Mouse (Mus musculus): ENCODE data around the gene Sptbn4. TPM values are rescaled to one million over a fixed set of nuclear protein-coding genes. Genes with fewer than 3 reads are reported as not detected.

The Sptbn4 gene
- polyA plus RNA-seq, 1 experiment from 2014 or later = 0.40 TPM

DNA sequence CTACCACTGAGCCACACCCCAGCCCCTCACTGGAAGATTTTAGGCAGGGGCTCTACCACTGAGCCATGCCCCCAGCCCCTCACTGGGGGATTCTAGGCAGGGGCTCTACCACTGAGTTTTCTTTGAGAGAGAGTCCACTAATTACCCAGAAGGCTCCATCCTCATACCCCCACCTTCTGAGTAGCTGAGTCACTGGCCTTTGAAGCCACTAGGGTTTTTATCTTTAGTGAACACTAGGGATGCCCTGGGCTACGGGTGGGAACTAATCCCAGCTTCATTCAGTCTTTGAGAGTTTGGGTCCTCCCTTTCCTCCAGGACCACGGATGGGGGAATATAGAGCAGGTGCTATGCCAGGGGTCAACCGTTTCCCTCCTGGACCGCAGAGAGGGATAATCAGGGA is 11.1 kb upstream of the Sptbn4 start:
- WGBS = 88% methylated on average over 4 of the region's 4 CpGs
- Histone ChIP-seq H3K9ac (replicated peaks; ENCODE audit: low read length) (no peak overlapping the region), H3K4me1 (ENCODE audit: insufficient read depth, low read length) (no peaks in the 10 kb centered on the region), H3K27ac (ENCODE audit: low read length) (no peak overlapping the region), H3K4me3 (ENCODE audit: low read length) (no peak overlapping the region), H3K36me3 (ENCODE audit: insufficient read depth, low read length) (no peaks in the 10 kb centered on the region), H3K9me3 (ENCODE audit: low read length) (no peaks in the 10 kb centered on the region), H3K4me2 (replicated peaks; ENCODE audit: low read depth, low read length) (no peak overlapping the region), H3K27me3 (ENCODE audit: insufficient read depth, low read length) (no peaks in the 10 kb centered on the region)
- no peak for ATAC-seq (ENCODE audit: low FRiP score, low TSS enrichment)

DNA sequence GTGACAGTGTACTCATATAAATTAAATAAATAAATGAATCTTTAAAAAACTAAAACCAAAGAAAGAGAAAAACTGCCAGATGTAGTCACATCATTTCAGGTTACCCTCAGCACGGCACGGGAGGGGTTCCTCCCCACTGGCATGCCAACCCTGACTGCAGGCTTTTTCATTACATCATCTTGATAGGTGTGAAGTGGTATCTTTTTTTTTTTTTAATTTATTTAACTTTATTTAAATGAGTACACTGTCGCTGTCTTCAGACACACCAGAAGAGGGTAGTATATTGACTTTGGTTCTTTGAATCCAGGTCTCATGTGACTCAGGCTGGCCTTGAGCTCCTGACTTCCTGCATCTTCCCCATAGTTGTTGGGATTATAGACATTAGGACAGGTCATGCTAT is 7.8 kb upstream of the Sptbn4 start:
- H3K4me3 ChIP-seq (ENCODE audit: low read length) = no peak overlapping the region
- H3K36me3 ChIP-seq (ENCODE audit: insufficient read depth, low read length) = no peaks in the 10 kb centered on the region
- no peak overlapping the region for H3K4me2 ChIP-seq (replicated peaks; ENCODE audit: low read depth, low read length)
- H3K9ac ChIP-seq (replicated peaks; ENCODE audit: low read length) = no peak overlapping the region
- H3K9me3 ChIP-seq (ENCODE audit: low read length) = no peaks in the 10 kb centered on the region
- no peak for ATAC-seq (ENCODE audit: low FRiP score, low TSS enrichment)
- H3K4me1 ChIP-seq (ENCODE audit: insufficient read depth, low read length) = no peaks in the 10 kb centered on the region
- no peaks in the 10 kb centered on the region for H3K27me3 ChIP-seq (ENCODE audit: insufficient read depth, low read length)
- WGBS = 89% methylated on average over 3 of the region's 3 CpGs
- H3K27ac ChIP-seq (ENCODE audit: low read length) = no peak overlapping the region

DNA sequence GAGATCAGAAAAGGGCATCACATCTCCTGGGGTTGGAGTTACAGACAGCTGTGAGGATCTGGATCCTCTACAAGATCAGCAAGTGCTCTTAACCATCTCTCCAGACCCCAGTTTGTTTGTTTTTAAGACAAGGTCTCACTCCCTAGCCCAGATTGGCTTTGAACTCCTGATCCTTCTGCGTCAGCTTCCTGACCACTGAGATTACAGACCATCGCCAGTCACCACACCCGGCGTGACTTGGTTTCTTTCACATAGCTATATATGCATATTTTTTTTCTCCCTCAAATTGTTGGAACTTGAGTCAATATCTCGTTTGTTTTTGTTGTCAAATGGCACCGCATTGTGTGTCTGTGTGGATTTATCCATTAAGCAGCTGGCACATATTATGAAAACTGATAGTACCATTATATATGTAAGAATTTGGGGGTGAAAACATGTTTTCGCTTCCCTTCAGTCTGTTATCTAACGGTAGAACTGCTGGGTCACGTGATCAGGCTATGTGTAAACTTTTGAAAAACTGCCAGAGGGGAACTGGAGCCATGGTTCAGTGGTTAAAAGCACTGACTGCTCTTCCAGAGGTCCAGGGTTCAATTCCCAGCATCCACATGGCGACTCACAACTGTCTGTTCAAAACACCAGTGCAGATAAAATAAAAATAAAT is 7.1 kb upstream of the Sptbn4 start:
- Histone ChIP-seq H3K4me2 (replicated peaks; ENCODE audit: low read depth, low read length) (no peak overlapping the region), H3K4me3 (ENCODE audit: low read length) (no peak overlapping the region), H3K4me1 (ENCODE audit: insufficient read depth, low read length) (no peaks in the 10 kb centered on the region), H3K9me3 (ENCODE audit: low read length) (no peaks in the 10 kb centered on the region), H3K36me3 (ENCODE audit: insufficient read depth, low read length) (no peaks in the 10 kb centered on the region), H3K9ac (replicated peaks; ENCODE audit: low read length) (no peak overlapping the region), H3K27me3 (ENCODE audit: insufficient read depth, low read length) (no peaks in the 10 kb centered on the region), H3K27ac (ENCODE audit: low read length) (no peak overlapping the region)
- WGBS = 67% methylated on average over 10 of the region's 10 CpGs
- no peak for ATAC-seq (ENCODE audit: low FRiP score, low TSS enrichment)

DNA sequence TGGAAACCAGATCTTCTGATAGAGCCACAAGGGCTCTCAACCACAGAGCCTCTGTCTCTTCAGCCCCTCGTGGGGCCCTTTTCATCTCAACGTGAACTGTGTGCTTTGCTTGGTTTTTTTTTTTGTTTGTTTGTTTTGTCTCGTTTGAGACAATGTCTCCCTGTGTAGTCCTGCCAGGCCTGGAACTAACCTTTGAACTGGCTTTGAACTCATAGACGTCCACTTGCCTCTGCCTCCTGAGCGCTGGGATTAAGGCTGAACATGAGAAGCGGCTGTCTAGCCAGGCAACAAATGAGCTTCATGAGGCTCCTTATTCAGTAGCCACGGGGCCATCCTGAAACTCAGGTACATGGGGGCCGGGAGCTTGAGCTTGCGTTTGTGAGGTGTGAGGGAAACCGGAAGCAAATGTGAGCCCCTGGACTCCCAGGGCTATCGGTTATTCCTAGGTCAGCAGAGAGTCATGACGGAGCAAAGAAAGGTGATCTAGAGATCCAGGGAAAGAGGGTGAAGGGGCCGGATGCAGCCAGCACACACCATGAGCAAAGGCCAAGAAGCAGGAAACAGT is 4.8 kb upstream of the Sptbn4 start:
- Histone ChIP-seq H3K36me3 (ENCODE audit: insufficient read depth, low read length) (no peaks in the 10 kb centered on the region), H3K27ac (ENCODE audit: low read length) (no peak overlapping the region), H3K9me3 (ENCODE audit: low read length) (no peaks in the 10 kb centered on the region), H3K4me3 (ENCODE audit: low read length) (no peak overlapping the region), H3K27me3 (ENCODE audit: insufficient read depth, low read length) (no peaks in the 10 kb centered on the region), H3K4me2 (replicated peaks; ENCODE audit: low read depth, low read length) (no peak overlapping the region), H3K9ac (replicated peaks; ENCODE audit: low read length) (no peak overlapping the region), H3K4me1 (ENCODE audit: insufficient read depth, low read length) (peaks cover 6% of the 10 kb centered on the region; the same call in 1 of the 2 replicates)
- no peak for ATAC-seq (ENCODE audit: low FRiP score, low TSS enrichment)
- WGBS = 55% methylated on average over 13 of the region's 13 CpGs

DNA sequence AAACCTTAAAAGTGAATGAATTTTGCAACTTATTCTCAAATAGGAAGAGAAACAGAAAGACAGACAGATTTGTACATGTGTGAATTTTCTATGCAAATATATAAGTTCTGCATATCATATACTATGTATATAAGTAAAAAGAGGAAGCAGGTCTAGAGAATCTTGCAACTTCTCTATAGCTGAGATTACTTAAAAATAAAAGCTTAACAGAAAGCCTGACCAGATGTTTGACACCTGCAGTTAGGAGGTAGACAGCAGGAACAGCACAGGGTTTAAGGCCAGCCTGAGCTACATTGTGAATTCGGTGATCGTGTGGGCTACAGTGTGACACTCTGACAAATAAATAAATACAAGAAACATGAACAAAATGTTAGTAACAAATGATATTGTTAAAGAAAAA is 3.9 kb upstream of the Sptbn4 start:
- H3K36me3 ChIP-seq (ENCODE audit: insufficient read depth, low read length) = no peaks in the 10 kb centered on the region
- 96% methylated on average over 2 of the region's 2 CpGs for WGBS

DNA sequence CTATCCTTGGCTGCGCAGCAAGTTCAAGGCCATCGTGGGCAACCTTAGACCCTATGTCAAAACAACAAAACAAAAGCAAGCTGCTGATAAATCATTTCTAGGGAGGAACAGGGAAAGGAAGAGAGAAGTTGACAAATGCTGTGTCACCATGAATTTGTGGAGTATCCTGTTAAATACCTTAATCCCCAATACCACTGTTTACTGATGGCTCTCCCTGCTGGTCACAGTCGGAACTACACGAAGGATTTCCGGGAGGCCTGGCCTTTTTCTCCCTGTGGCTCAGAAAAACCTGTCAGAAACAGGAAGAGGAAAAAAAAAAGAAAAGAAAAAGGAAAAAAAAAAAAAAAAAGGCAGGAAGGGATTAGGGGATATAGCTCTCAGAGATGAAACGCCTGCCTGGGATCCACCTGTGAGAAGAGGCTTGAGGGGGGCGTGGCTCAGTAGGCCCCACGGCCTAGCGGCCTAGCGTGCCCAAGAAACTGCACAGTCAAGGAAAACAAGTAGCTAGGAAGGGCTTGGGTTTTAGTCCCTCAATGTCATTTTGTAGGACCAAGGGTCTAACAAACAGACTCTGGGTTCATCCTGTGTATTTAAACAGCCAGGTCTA is 1.9 kb upstream of the Sptbn4 start:
- no peaks in the 10 kb centered on the region for H3K9me3 ChIP-seq (ENCODE audit: low read length)
- H3K4me3 ChIP-seq (ENCODE audit: low read length) = no peak overlapping the region
- H3K4me1 ChIP-seq (ENCODE audit: insufficient read depth, low read length) = peaks cover 14% of the 10 kb centered on the region
- no peak overlapping the region for H3K9ac ChIP-seq (replicated peaks; ENCODE audit: low read length)
- no peak overlapping the region for H3K4me2 ChIP-seq (replicated peaks; ENCODE audit: low read depth, low read length)
- no peaks in the 10 kb centered on the region for H3K36me3 ChIP-seq (ENCODE audit: insufficient read depth, low read length)
- peaks cover 17% of the 10 kb centered on the region for H3K27me3 ChIP-seq (ENCODE audit: insufficient read depth, low read length)
- ATAC-seq (ENCODE audit: low FRiP score, low TSS enrichment) = no peak
- no peak overlapping the region for H3K27ac ChIP-seq (ENCODE audit: low read length)
- WGBS = 57% methylated on average over 10 of the region's 10 CpGs

More for the DNA sequence above, 3.9 kb upstream of the Sptbn4 start:
- no peaks in the 10 kb centered on the region for H3K9me3 ChIP-seq (ENCODE audit: low read length)
- ATAC-seq (ENCODE audit: low FRiP score, low TSS enrichment) = no peak
- peaks cover 5% of the 10 kb centered on the region for H3K27me3 ChIP-seq (ENCODE audit: insufficient read depth, low read length)
- H3K4me3 ChIP-seq (ENCODE audit: low read length) = no peak overlapping the region
- H3K27ac ChIP-seq (ENCODE audit: low read length) = no peak overlapping the region
- peaks cover 14% of the 10 kb centered on the region for H3K4me1 ChIP-seq (ENCODE audit: insufficient read depth, low read length)
- H3K9ac ChIP-seq (replicated peaks; ENCODE audit: low read length) = no peak overlapping the region
- H3K4me2 ChIP-seq (replicated peaks; ENCODE audit: low read depth, low read length) = no peak overlapping the region

DNA sequence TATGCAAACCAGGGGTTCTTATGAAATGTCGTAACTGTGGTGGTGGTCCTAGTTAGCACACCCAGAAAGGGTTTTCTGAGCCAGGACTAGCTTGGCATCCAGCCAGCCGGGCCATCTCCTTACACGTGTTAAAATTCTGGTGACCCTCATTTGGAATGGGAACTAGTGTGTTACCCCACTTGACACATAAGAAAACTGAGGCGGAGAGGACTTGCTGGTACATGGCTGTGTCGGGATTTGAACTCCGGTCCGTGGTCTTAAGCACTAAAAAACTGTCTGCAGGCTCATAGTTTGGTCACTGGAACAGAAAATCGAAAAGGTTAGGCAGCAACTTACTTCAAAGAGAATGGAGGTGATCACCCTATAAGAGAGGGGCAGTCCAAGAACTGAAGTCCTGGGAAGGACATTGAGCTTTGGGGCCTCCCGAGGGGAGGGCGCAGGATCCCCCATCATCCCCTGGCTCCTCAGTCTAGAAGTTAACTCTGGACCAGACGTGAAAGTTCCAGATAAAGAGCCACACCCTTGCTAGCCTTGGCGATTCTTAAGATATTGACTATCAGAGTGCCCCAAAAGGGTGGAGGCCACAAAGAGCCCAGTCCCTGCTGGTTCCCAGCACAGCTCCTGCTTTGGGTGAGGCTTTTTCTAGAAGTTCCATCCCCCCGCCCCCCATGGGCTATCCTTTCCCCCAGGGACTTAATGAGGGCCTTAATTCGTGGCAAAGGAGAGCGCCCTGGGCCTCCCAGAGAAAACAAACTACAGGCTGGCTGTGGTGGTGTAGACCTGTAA is 1.1 kb upstream of the Sptbn4 start:
- no peaks in the 10 kb centered on the region for H3K9me3 ChIP-seq (ENCODE audit: low read length)
- H3K27me3 ChIP-seq (ENCODE audit: insufficient read depth, low read length) = peaks cover 17% of the 10 kb centered on the region
- H3K4me3 ChIP-seq (ENCODE audit: low read length) = peak overlapping the region; percentile 65
- H3K9ac ChIP-seq (replicated peaks; ENCODE audit: low read length) = peak overlapping the region; percentile 74
- H3K4me2 ChIP-seq (replicated peaks; ENCODE audit: low read depth, low read length) = peak overlapping the region; percentile 95
- H3K27ac ChIP-seq (ENCODE audit: low read length) = no peak overlapping the region
- WGBS = 56% methylated on average over 15 of the region's 15 CpGs
- no peaks in the 10 kb centered on the region for H3K36me3 ChIP-seq (ENCODE audit: insufficient read depth, low read length)
- no peak for ATAC-seq (ENCODE audit: low FRiP score, low TSS enrichment)
- peaks cover 14% of the 10 kb centered on the region for H3K4me1 ChIP-seq (ENCODE audit: insufficient read depth, low read length)

DNA sequence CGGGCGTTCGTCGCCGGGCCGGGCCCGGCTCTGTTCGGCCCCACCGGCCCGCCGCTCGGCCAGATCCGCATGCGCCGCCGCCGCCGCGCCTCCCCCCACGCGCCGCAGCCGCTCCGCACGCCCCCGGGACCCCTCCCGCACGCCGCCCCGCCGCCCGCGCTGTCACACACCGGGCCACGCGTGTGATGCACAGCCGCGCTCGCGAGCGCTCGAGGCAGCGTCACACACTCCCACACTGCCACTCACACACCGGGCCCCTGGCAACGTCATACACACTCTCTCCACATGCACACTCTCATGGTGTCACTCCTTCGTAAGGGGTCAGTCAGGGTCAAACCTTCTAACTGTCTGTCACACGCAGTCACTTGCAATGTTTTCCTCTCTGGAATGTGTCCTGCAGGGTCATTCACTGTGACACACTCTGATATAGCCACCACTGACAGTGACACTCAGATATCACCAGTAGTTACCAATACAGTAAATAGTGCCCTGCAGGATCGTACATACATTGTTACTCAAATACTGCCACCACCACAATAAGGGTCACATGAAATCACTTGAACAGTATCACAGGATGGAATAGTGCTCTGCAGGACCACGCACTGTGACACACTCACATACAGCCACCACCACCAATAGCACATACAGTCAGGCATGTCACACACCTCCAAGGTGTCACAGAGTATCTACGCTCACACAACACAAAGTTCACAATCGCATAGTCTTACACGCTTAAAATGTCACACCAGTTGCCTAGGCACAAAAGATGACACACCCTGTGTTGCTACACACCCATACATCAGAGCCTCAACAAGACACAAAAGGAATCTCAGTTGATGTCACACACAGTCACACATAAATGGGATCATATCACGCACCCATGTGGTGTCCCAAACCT is 716 bp downstream of the Sptbn4 start:
- ATAC-seq (ENCODE audit: low FRiP score, low TSS enrichment) = peak; percentile 30
- peak overlapping the region; percentile 88 for H3K4me2 ChIP-seq (replicated peaks; ENCODE audit: low read depth, low read length)
- 7% methylated on average over 53 of the region's 53 CpGs for WGBS

DNA sequence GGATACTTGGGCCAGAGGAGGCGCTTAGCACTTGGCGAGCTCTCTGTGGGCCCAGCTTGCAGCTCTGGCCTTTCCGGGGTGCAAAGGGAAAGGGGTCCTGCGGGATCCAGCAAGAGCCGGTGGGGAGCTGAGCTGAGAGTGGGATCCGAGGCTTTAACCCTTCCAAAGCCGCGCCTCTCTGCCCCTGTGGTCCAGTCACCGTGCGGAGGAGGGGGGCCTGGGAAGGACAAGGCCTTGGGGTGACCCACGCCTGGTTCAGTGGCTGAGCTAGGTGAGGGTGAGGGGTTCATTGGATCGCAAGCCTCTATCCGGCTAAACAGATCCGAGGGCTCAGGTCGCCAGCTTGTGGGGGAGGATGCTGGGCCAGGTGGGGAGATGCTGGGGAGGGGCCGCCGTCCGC is 1.4 kb downstream of the Sptbn4 start:
- H3K27me3 ChIP-seq (ENCODE audit: insufficient read depth, low read length) = peaks cover 17% of the 10 kb centered on the region
- H3K9me3 ChIP-seq (ENCODE audit: low read length) = no peaks in the 10 kb centered on the region
- WGBS = 5% methylated on average over 17 of the region's 18 CpGs
- peak overlapping the region; percentile 88 for H3K4me2 ChIP-seq (replicated peaks; ENCODE audit: low read depth, low read length)
- no peaks in the 10 kb centered on the region for H3K36me3 ChIP-seq (ENCODE audit: insufficient read depth, low read length)
- H3K4me3 ChIP-seq (ENCODE audit: low read length) = peak overlapping the region; percentile 48
- H3K9ac ChIP-seq (replicated peaks; ENCODE audit: low read length) = peak overlapping the region; percentile 61
- no peak for ATAC-seq (ENCODE audit: low FRiP score, low TSS enrichment)
- H3K27ac ChIP-seq (ENCODE audit: low read length) = no peak overlapping the region
- peaks cover 14% of the 10 kb centered on the region for H3K4me1 ChIP-seq (ENCODE audit: insufficient read depth, low read length)

More for the DNA sequence above, 716 bp downstream of the Sptbn4 start:
- H3K36me3 ChIP-seq (ENCODE audit: insufficient read depth, low read length) = no peaks in the 10 kb centered on the region
- H3K9me3 ChIP-seq (ENCODE audit: low read length) = no peaks in the 10 kb centered on the region
- no peak overlapping the region for H3K27ac ChIP-seq (ENCODE audit: low read length)
- peak overlapping the region; percentile 48 for H3K4me3 ChIP-seq (ENCODE audit: low read length)
- H3K27me3 ChIP-seq (ENCODE audit: insufficient read depth, low read length) = peaks cover 17% of the 10 kb centered on the region
- peak overlapping the region; percentile 61 for H3K9ac ChIP-seq (replicated peaks; ENCODE audit: low read length)
- H3K4me1 ChIP-seq (ENCODE audit: insufficient read depth, low read length) = peaks cover 14% of the 10 kb centered on the region
